Mouse (Mus musculus): ENCODE data around the gene Ltbp4. TPM values are rescaled to one million over a fixed set of nuclear protein-coding genes. Genes with fewer than 3 reads are reported as not detected.
A peak's percentile ranks its signal among the peaks of the same experiment; 100 is the strongest.

Gene Ltbp4
- total RNA-seq, 4 experiments from 2014 or later, result 41.9 to 51.1 (median 44.6) TPM

DNA sequence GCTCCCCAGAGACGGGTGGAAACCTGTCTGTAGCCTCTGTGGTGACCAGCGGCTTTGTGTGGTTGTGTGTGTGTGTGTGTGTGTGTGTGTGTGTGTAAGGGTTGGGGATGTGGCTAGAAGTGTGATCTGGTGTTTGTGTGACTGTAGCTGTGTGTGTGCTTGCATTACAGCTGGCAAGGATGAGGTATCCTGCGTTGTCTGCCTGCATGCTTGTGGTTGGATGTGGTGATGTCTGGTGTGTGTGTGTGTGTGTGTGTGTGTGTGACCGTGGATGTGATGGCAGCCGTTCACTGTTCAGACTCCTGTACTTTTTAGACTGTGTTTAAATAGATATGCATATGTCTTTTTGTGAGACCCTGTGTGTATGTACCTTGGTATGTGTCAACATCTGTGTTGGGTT, 77.7 kb downstream of the Ltbp4 start:
- DNase-seq (ENCODE audit: low spot score in 2 of 2), result peak in 1 of 2 experiments; percentile 41

DNA sequence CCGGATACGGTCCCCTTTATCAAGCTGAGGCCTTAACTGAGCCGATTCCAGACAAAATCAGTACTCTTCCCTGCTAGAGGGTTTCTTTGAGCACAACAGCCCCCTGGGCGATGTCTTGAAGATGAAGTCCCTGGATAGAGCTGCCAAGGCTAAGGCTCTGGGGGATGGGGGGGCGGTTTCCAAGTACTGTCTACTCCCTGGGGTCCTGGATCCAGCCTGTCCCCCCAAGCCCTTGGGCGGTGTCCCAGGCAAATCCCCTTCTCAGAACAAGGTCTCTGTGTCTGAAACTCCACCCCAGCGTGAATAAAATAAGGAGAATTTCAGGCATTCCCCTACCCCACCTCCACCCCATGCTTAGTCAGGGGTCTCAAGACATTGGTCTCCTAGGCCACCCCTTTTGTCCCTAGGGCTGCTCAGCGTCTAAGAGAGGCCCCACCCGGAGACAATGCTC, 78.2 kb downstream of the Ltbp4 start:
- DNase-seq (ENCODE audit: low spot score in 2 of 2), result peak in 1 of 2 experiments; percentile 48

GRCm38 (mm10) chr7:27258205-27258899, 79.1 kb downstream of the Ltbp4 start, which contains the start of gene Numbl:
TSS of gene Numbl (plus strand) at chr7:27258433.
- DNase-seq (ENCODE audit: low spot score in 2 of 2), result peak; percentile 87 to 94

DNA sequence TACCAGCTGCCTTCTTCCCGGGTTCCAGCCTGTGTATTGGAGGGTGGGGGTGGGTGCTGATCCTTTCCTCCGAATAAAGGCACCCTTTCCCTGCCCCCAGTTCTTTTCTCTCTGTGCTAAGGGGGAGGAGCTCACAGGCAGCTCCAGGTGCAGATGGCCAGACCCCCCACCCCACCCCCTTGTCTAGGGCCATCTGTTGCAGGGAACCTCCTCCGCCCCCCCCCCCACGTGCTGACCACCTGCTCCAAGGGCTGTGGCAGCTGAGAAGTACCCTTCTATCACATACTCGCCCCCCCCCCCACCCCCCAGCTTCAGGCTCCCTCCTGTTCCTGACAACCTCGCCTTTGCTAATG, 79.7 kb downstream of the Ltbp4 start:
- DNase-seq (ENCODE audit: low spot score in 2 of 2), result no peak

DNA sequence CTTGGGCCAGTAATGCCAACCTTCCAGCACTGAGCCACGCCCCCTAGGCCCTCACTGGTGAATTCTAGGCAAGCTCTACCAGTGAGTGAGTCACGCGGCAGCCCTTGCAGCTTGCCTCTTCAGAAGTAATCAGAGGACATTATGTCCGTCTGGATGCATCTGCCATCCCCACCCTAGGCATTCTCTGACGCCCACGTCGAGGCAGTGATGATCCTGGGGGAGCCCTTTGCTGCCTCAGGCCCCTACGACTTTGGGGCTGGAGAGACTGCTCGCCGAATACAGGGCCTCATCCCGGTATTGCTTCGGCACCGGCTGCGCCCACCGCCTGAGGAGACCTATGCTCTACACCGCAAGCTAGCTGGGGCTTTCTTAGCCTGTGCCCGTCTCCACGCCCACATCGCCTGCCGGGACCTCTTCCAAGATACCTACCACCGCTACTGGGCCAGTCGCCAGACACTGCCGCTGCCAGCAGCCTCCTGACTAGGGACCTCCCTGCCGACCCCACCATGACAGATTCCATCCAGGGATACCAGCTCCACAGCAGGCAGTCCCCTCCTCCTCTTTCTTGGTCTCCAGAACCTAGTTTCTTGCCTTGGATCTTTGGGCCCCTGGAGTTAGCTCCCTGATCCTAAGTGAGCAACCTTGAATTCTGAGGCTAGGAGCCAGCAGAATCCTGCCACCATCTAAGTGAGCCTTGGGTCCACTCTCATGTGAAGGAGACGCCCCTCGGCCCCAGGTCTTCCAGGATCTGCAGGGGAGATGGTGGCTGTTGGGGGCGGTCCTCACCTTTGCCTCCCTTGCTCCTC, 80.2 kb downstream of the Ltbp4 start:
- DNase-seq (ENCODE audit: low spot score in 2 of 2), result peak; percentile 64 to 83

GRCm38 (mm10) chr7:27255721-27256120, 81.8 kb downstream of the Ltbp4 start:
- no peak for DNase-seq (ENCODE audit: low spot score in 2 of 2)

Other genes with a start within 250 kb of the Ltbp4 start
- gene Cyp2f2, start 217.8 kb downstream of the Ltbp4 start, total RNA-seq (2022), result under 1 TPM in 2 of 4 experiments, not detected in 2; 0.28 to 0.32 TPM
- gene Cyp2t4, start 184.0 kb downstream of the Ltbp4 start, total RNA-seq (2022), result not detected
- gene Egln2, start 170.9 kb downstream of the Ltbp4 start, total RNA-seq (2022), result 10 to 100 TPM; 87.9 to 97.7 (median 93.6) TPM
- 100 to 1,000 TPM in 3 of 4 experiments, 10 to 100 TPM in 1; 94.2 to 108 (median 101) TPM for gene Rab4b, start 158.8 kb downstream of the Ltbp4 start, total RNA-seq (2022)
- not detected for gene Gm21983, start 156.6 kb downstream of the Ltbp4 start, total RNA-seq (2022)
- gene Mia, start 156.5 kb downstream of the Ltbp4 start, total RNA-seq (2022), result 1 to 10 TPM in 2 of 4 experiments, under 1 TPM in 2; 0.48 to 2.0 (median 1.4) TPM
- 10 to 100 TPM; 21.0 to 25.0 (median 23.2) TPM for gene BC024978, start 141.9 kb downstream of the Ltbp4 start, total RNA-seq (2022)
- 10 to 100 TPM; 66.3 to 85.0 (median 72.8) TPM for gene Snrpa, start 141.4 kb downstream of the Ltbp4 start, total RNA-seq (2022)
- 10 to 100 TPM in 3 of 4 experiments, 1 to 10 TPM in 1; 9.9 to 11.3 (median 10.3) TPM for gene Itpkc, start 109.0 kb downstream of the Ltbp4 start, total RNA-seq (2022)
- gene Coq8b, start 104.7 kb downstream of the Ltbp4 start, total RNA-seq (2022), result 10 to 100 TPM; 29.8 to 38.9 (median 32.2) TPM
- 10 to 100 TPM; 89.4 to 99.0 (median 95.1) TPM for gene Numbl, start 79.3 kb downstream of the Ltbp4 start, total RNA-seq (2022)
- gene Shkbp1, start 18.3 kb upstream of the Ltbp4 start, total RNA-seq (2022), result 10 to 100 TPM; 20.7 to 25.9 (median 23.1) TPM
- gene Gm20479, start 19.7 kb upstream of the Ltbp4 start, total RNA-seq (2022), result not detected
- 100 to 1,000 TPM; 119 to 133 (median 127) TPM for gene Sptbn4, start 110.0 kb upstream of the Ltbp4 start, total RNA-seq (2022)
- 10 to 100 TPM; 17.3 to 23.4 (median 20.2) TPM for gene Blvrb, start 110.3 kb upstream of the Ltbp4 start, total RNA-seq (2022)
- gene Sertad3, start 136.1 kb upstream of the Ltbp4 start, total RNA-seq (2022), result 1 to 10 TPM; 2.4 to 4.5 (median 3.4) TPM
- gene Sertad1, start 149.2 kb upstream of the Ltbp4 start, total RNA-seq (2022), result 10 to 100 TPM; 13.8 to 17.5 (median 14.1) TPM
- gene Prx, start 161.6 kb upstream of the Ltbp4 start, total RNA-seq (2022), result under 1 TPM; 0.48 to 0.53 (median 0.52) TPM
- under 1 TPM in 3 of 4 experiments, not detected in 1; 0.12 to 0.20 (median 0.14) TPM for gene Hipk4, start 185.6 kb upstream of the Ltbp4 start, total RNA-seq (2022)
- 100 to 1,000 TPM; 675 to 760 (median 715) TPM for gene Pld3, start 215.5 kb upstream of the Ltbp4 start, total RNA-seq (2022)
- 10 to 100 TPM; 26.1 to 34.5 (median 31.0) TPM for gene 2310022A10Rik, start 215.5 kb upstream of the Ltbp4 start, total RNA-seq (2022)